Mouse (Mus musculus) T-helper 1 cell (primary cell): ENCODE data around the gene Aicda.
"Not testable (repeated sequence)": the region's sequence is repeated elsewhere in the genome, so short reads cannot be mapped to it uniquely, and the experiment has no call there.

Experiments used
- in situ Hi-C: fragments of 300-600 bp; cut with MboI, MseI; formaldehyde crosslinking; loops from one replicate; pipeline ENCODE4 v1.15.1; 2025; ENCODE audit warnings: high pct_unique_total_duplicates

The Aicda gene

DNA sequence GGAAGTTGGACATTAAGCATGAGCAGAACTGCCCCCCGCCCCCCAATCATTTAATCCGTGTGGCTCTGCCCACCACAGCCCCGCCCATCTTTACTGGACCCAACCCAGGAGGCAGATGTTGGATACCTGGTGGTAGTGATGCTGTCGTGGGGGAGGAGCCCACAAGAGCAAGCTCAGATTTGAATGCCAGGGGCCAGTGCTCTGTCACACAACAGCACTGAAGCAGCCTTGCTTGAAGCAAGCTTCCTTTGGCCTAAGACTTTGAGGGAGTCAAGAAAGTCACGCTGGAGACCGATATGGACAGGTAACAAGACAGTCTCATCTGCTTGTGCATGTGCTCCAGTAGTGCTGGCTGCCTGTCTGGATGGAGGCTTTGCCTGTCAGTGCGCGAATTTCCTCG lies at the start of gene Aicda:
Aicda (plus strand) TSS at position 196 of the 400 bp plus-strand sequence.
- in situ Hi-C loops, result no loop called here

DNA sequence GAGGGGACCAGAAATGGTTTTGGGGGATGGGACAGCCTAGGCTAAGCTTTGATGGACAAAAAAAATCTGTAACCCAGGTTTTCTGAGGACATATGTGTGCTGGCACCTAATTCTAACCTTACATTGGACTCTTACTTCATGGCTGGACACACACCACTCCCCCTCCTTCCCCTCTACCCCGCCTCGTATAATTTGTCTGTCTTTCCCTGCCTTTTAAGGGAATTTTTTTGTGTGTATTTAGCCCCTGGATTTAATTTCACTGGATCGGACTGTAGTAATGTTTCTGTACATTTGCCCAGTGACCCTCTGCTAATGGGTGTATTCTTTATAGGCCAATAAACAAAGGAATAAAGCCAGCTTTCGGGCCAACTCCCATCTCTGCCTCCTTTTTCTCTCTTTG lies 48.6 kb upstream of the Aicda start:
- in situ Hi-C loops, result no loop called here

DNA sequence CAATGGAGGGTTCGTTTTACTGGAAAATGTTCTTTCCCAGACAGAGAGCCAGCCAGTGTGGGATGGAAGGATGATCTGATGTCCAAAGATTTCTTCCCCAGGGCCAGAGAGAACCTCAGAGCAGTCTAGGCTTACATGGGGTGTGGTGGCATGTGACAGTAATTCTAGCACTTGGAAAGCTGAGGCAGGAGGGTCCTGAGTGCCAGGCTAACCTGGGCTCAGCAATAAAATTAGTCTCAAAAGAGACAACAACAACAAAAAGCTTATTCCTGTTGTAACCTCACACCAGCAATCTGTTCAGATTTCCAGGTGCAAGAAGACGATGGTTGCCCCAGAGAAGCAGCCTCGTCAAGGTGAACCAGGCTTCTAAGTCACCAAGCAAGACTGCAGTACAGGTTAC lies 48.1 kb upstream of the Aicda start, which contains the start of gene Mfap5:
Mfap5 (plus strand) TSS at position 301 of the 400 bp plus-strand sequence.
- in situ Hi-C loops, result no loop called here

DNA sequence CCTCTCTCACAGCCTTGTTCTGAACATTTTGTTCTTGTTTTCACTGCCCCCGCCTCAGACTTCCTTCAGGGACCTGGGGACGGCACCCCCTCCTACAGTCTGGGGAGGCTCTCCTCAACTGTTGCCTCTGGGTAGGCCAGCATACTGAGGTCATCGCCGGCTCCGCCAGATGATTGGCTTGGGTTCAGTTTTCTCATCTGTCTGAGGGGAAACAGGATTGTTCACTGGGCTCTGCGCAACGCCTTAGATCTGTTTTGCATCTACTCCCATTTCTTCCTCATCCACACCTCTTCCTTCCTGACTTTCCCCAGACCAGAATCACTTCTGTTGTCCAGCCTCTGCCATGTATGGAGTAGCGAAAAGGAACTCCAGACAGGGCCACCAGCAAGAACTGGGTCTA lies 45.1 kb upstream of the Aicda start:
- in situ Hi-C loops, result no loop called here

DNA sequence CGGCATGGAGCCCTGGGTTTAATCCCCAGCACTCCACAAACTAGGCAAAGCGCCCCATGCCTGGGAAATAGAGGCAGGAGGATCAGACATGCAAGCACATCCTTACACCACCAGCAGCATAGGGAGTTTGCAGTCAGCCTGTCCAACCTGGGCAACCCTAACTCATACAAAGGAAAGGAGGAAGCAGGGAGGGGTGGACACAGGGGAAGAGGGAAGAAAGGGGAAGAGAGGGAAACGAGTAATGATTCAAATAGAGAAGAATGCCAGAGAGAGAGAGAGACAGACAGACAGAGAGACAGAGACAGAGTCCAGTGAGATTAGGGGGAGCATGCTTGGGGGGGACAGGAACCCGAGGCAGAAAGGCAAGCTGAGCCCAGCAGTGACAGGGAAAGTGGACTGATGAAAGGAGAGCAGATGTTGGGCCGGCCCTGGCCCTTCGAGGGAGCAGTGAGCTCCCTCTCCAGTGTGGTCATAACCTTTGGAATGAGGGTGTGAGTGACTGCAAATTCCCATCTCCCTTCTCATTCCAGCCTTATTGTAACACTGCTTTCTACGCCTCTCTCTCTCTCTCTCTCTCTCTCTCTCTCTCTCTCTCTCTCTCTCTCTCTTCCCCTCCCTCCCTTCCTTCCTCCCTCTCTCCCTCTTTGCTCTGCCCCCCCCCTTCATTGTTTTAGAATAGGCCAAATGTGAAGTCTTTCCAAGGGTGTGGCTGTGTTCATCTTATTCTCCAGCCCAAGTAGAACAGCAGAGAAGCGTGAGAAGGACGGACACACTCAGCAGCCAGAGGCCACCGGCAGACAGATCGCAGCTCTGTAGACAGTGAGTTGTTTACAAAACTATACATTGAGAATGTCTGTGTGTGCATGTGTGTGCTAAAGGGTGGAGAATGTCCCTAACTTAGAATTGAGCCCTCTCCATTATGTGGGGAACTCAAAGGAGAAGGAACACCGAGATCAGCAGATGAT lies 40.4 kb upstream of the Aicda start:
- in situ Hi-C loops, result no loop called here

DNA sequence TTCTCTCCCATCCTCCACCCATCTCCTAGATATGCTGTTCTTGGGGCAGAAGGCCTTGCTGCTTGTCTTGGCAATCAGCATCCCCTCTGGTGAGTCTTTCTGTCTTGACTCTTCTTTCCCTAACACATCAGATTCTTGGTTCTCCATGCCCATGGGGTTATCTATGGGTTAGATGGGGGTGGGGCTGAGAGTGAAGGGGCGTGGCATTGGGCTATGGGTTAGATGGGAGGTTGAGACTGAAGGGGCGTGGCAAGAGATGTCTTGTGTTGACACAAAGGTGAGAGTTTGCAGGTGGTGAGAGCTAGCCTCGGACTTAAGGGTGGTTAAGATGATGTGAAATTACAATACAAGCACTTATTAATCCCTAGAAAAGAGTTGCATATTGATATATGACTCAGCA lies 39.3 kb upstream of the Aicda start:
- in situ Hi-C loops, result no loop called here

DNA sequence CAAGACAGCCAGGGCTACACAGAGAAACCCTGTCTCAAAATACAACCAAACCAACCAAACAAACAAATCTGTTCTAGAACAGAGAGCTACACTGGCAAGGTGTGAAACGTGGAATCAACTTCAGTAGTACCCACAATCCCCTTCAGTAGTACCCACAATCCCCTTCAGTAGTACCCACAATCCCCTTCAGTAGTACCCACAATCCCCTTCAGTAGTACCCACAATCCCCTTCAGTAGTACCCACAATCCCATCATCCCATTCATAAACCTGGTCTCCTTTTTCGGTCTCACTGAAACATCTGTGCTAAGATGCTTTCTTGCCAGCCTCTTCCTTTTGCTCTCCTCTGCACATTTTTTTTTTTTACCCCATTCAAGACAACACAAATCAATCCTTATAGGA lies 37.8 kb upstream of the Aicda start:
- in situ Hi-C loops, result loop anchor here (5.0 kb wide), 1 partner anchor 118 kb away; no protein-coding TSS in a partner anchor

DNA sequence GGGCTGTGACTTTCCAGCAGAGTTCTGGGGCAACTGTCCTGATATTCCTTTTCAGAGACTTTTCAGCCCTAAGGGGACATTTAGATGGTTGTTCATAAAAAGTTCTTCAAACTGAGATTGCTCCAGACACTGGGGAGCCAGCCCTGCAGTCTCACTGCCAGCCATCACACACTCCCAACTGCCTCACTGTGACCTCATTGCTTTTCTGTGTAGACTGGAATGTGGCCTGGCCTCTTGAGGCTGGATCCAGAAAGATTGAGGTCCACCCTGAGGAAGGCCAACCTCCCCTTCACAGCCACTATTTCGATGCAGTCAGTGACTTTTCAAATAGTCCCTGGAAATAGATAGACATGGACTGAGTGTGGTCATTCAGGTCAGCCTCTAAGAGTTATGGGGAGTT lies 35.9 kb upstream of the Aicda start:
- in situ Hi-C loops, result loop anchor here (5.0 kb wide), 1 partner anchor 120 kb away; no protein-coding TSS in a partner anchor

DNA sequence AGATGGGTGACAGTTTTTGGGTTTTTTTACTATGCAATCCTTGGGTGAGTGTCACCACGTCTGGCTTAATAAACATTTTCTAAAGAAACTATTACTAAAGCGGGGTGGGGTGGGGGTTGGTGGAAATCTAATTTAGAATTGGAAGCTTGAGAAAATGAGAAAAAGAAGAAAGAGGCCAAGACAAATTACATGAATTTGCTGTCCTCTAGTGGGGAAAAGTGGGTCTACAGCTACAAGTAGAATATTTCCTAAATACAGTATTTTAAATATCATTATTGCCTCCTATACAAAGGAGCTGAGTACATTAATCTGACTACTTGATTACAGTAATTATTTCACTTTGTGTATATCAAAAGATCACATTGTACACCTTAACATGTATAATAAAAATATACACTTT lies 34.2 kb upstream of the Aicda start:
- in situ Hi-C loops, result loop anchor here (5.0 kb wide), 1 partner anchor 122 kb away; no protein-coding TSS in a partner anchor

DNA sequence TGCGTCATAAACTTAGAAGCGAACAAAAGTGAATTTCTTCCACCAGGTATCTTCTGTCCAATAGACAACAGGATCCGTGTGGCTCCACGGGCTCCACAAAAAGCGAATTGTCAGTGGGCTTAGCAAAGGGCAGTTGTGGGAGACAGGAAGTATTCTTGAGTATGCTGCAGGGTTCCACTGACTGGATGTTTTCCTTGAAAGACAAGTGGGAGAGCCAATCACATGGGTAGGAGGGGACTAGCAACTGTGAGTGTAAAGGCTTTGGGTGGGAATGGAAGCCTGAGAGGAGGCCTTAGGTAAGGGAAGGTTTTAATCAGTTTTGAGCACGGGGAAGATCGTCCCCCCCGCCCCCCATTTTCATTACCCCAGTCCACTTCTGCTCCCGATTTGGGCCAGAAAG lies 31.0 kb upstream of the Aicda start:
- in situ Hi-C loops, result no loop called here

DNA sequence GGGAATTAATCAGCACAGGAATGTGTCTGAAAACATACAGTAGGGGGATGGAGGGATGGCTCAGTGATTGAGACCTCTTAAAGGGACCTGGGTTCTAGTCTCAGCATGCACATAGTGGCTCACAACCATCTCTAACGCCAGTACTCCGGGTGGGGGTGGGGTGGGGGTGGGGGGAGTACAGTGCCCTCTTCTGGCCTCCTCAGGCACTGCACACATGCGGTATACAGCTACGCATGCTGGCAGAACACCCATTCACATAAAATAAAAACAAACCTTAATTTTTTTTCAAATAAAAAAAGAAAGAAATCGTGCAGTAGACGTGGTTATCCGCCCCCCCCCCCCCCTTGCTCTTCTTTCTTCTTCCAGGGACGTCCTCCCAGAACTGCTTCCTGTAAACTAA lies 30.3 kb upstream of the Aicda start:
- in situ Hi-C loops, result no loop called here

DNA sequence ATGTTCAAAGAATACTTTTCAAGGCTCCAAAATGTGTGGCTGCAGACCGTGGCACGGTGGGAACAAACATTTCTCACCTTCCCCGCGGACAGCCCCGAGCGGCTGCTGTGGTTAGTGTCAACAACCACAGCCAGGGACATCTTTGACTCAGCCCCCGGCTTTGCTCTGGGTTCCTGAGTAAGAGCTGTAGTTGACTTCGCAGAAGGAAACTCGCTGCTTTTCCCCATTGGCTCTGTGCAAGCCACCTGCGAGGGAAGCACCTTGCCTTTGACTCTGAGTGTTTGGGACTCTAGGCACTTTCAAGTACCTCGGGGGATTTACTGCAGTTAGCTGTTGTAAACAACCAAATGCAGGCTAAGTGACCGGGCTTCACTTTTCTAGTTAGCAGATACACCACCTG lies 26.0 kb upstream of the Aicda start:
- in situ Hi-C loops, result no loop called here

DNA sequence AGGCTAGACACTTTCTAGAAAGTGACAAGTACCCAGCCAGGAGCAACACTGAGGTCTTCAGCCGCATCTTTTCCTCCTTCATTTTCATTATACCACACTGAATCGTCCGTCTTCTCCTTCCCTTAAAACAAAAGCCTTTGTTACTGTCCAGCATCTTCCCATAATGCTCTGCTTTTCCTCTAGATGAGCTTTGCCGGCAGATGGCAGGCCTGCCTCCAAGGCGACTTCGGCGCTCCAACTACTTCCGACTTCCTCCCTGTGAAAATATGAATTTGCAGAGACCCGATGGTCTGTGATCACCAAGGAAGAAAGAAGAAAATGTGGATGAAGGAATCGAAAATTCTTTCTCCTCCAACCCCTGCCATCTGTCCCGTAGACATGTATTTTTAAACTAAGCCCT lies 25.5 kb upstream of the Aicda start:
- in situ Hi-C loops, result no loop called here

DNA sequence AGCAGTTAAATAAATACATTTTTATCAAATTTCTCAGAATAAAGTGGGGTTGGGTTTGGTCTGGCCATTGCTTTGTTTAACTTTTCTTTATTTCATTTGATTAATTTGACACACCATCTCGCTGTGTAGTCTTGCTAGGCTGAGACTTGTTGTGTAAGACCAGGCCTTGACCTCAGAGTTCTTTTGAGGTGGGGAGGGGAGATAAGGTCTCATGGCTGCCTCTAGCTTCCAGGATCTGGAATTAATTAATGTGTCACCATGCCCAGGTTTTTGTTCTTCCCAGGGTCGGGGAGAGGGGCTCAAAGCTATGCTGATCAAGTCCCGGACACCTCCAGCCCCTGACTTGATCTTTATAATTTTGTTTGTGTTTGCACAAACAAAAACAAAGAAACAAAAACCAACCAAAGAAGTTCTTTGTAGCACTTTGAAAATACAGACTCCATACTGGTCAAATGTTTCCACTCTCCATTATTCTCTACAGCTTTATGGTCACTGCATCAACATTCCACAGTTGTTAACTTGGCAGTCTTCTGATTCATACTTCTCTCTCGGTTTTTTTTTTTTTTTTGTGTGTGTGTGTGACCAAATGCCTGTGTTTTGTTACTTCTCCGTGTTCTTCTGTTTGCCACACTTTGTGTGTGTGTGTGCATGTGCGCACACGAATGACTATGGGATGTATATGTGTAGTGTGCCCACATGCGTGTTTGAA lies 22.0 kb upstream of the Aicda start:
- in situ Hi-C loops, result no loop called here

DNA sequence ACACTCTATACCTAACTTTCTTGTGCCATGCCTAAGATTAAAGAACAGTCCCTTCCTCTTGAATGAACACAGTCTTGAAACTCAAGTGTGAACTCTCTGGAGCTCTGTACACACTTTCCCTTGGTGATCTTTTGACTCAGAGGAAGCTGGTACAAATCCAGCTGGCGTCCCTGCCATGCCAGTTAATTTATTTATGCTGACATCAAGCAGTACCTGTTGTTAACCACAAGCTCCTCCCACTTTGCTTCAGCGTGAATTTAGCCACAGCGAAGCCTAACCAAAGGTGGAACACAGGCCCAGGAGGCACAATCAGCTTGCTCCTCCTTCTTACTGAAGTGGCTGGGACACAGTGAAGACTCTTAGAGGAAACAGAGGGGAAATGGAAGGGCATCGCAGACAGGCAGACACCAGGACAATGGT lies 20.7 kb upstream of the Aicda start:
- in situ Hi-C loops, result no loop called here

DNA sequence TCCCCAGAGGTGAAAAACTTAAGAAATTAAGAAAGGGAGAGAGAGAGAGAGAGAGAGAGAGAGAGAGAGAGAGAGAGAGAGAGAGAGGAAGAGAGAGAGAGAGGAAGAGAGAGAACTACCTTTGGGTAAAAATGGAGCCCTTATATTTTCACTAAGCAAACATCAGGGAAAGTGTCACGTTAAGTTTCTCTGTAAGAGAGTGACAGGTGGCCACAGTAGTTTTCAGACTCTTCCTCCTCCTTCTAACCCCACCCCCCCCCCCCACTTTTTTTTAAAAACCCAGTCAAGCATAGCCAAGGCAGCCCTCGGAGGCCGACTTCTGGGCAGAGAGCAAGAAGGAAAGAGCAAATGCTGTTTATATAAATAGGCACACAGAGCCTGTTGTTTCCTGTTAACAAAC lies 19.6 kb upstream of the Aicda start:
- in situ Hi-C loops, result no loop called here

DNA sequence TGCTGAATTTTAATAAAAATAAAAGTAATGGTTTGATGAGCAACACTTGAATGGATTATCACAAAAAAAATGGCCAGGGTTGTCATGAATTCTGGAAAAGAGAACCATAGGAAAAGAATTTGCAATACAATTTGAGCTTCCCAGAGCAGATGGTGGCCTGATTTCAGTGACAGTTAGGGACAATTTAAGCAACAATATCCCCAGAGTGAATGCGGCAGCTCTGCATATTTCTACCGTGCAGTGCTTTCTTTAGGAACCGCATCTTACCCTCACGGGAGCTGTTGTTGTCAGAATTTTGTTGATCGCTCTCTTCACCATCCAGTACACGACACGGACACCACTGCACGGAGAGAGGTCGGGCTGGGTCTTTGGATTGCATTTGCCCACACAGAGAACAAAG lies 14.0 kb upstream of the Aicda start:
- in situ Hi-C loops, result no loop called here

DNA sequence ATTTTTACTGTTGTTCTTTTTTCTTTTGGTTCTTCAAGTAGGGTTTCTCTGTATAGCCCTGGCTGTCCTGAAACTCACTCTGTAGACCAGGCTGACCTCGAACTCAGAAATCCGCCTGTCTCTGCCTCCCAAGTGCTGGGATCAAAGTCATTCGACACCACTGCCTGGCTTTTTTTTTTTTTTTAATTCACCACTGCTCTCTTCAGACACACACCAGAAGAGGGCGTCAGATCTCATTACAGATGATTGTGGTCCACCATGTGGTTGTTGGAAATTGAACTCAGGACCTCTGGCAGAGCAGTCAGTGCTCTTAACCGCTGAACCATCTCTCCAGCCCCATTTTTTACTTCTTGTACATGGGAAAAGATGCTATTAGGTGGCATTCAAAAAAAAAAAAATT lies 11.1 kb upstream of the Aicda start:
- in situ Hi-C loops, result not testable (repeated sequence)

DNA sequence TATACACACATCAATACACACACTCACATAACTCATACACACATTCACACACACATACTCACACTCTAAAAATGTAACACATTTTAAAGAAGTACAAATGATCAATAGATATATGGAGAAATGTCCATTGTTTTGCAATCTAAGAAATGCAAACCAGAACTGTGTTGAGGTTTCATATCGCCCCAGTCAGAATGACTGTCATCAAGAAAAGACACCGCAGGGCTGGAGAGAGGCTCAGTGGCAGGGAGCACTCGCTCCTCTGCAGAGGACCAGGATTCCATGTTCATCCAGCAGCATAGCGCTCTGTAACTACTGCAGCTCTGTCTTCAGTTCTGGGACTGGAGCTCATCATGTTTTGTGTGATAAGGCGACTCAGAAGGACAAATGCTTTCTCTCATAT lies 10.0 kb upstream of the Aicda start:
- in situ Hi-C loops, result no loop called here

DNA sequence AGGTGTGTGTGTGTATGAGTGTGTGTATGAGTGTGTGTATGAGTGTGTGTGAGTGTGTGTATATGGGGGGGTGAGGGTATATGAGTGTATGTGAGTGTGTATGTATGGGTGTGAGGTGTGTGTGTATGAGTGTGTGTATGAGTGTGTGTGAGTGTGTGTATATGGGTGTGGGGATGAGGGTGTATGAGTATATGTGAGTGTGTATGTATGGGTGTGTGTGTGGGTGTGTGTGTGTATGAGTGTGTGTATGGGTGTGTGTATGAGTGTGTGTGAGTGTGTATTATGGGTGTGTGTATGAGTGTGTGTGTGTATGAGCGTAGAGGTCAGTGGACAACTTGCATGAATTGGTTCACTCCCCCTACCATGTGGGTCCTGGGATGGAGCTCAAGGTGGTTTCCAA lies 8.9 kb upstream of the Aicda start:
- in situ Hi-C loops, result no loop called here

DNA sequence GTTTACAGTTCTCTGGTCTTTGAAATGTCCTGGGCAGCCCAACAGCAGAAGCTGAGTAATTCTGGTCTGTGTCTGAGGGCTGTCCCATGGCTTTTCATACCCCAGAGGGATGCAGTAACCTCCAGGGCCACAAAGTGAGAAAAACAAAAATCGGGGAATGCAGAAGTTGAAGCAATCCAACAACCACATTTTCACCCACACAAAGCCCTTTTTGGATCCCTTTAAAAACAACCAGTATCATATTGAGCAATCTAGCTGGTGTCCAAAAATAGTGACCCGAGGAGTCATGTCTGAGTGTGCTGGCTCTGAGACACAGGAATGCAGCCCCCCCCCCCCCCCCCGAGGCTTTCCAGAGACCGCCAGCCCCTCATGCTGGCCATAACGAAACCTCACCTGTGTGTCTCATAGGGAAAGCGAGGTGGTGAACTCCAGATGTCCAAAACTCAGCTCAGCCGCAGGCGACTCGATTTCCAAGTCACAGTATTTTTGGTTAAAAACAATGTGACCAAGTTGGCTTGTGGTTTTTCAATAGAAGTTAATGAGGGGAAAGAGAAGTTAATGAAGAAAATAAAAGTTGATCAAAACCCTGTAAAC lies 8.2 kb upstream of the Aicda start:
- in situ Hi-C loops, result no loop called here

DNA sequence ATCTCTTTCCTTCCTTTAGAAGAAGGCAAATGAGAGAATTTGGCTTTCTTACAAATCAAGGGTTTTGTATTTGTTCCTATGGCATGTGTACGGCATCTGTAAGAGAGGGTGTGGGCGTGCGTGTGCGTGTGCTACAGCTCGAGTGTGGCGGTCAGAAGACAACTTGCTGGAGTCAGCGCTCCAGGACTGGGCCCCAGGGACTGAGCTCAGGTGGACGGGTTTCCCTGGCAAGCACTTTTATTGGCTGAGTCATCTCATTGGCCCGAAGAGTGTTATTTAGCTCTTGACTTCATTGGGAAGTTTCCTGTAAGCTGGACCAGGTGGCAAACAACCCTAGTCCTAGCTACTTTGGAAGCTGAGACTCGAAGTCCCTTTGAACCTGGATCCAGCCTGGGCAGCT lies 7.7 kb upstream of the Aicda start:
- in situ Hi-C loops, result no loop called here
